In the genomic region with DNA sequence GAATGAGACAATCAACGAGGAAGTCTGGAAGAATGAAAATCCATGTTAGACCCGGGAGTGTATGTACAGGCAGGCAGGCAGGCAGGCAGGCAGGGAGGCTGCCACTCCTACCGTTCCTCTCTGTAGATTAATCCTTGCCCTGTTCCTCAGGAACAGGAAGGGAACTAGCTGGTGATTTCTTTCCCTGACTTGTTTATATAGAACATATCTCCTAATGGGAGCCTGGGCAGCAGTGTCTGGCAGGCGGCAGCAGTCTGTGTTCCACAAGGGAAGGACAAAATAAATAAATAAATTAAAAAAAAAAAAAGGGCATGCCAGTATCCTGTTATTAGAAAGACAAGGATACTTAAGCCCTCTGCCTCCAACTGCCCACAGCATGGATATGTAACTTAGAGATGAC, we compare ENCODE assay signal across 13 mouse cellular contexts. TPM values are rescaled to one million over a fixed set of nuclear protein-coding genes. Genes with fewer than 3 reads are reported as not detected.
A peak's percentile ranks its signal among the peaks of the same experiment; 100 is the strongest.
DNase-seq lines count a peak whose midpoint lies in the region; ATAC-seq lines count a peak whose summit lies in the region.
"Had no signal": no experiment of that assay in that cellular context is flagged by ENCODE, and none has a peak within 500 bp of the region (broad histone marks: within the 10 kb centered on the region; RNA-seq: fewer than 3 reads in every experiment).

No protein-coding gene starts in this region.

- H3K27ac ChIP-seq in heart, embryonic 10.5 days = peak overlapping the region; percentile 78
- H3K27ac ChIP-seq in kidney, embryonic 16.5 days (ENCODE audit: low read length) = peak overlapping the region; percentile 1; the same call in 1 of the 2 replicates
- H3K27ac ChIP-seq in intestine, embryonic 15.5 days = peak overlapping the region; percentile 45; the same call in 1 of the 2 replicates
- H3K27ac ChIP-seq: embryonic facial prominence, embryonic 15.5 days; neural tube, embryonic 12.5 days had no signal

- no peaks in the 10 kb centered on the region for H3K9me3 ChIP-seq in heart, embryonic 10.5 days
- no peaks in the 10 kb centered on the region for H3K9me3 ChIP-seq in kidney, embryonic 16.5 days (ENCODE audit: low read length)
- H3K9me3 ChIP-seq in intestine, embryonic 15.5 days = no peaks in the 10 kb centered on the region
- H3K9me3 ChIP-seq: embryonic facial prominence, embryonic 15.5 days; neural tube, embryonic 12.5 days had no signal

- intact Hi-C loops in left cerebral cortex, postnatal 36 days (cut with DNase I) = no loop called here

- DNase-seq in heart, embryonic 10.5 days (ENCODE audit: low spot score) = no peak
- DNase-seq in heart, adult 9 months (ENCODE audit: low spot score in 2 of 2) = no peak
- DNase-seq in kidney, postnatal 36 days = no peak
- DNase-seq in lung, postnatal 4 days = peak; percentile 18 to 72
- no peak for DNase-seq in urinary bladder, postnatal 10 days (ENCODE audit: low spot score)
- no peak for DNase-seq in left cerebral cortex, postnatal 36 days (ENCODE audit: low spot score in 2 of 2)
- DNase-seq: cerebellum, postnatal 14 days; right cerebral cortex, postnatal 4 days had no signal

- H3K4me2 ChIP-seq in kidney, embryonic 16.5 days (replicated peaks; ENCODE audit: low read depth, low read length) = no peak overlapping the region
- no peak overlapping the region for H3K4me2 ChIP-seq in intestine, embryonic 15.5 days (replicated peaks)
- H3K4me2 ChIP-seq: embryonic facial prominence, embryonic 15.5 days; neural tube, embryonic 12.5 days had no signal

- no peaks in the 10 kb centered on the region for H3K27me3 ChIP-seq in heart, embryonic 10.5 days (ENCODE audit: insufficient read depth, poor library complexity, severe bottlenecking)
- no peaks in the 10 kb centered on the region for H3K27me3 ChIP-seq in kidney, embryonic 16.5 days (ENCODE audit: insufficient read depth, low read length)
- no peaks in the 10 kb centered on the region for H3K27me3 ChIP-seq in intestine, embryonic 15.5 days (replicated peaks)
- H3K27me3 ChIP-seq: embryonic facial prominence, embryonic 15.5 days; neural tube, embryonic 12.5 days had no signal

- ATAC-seq in kidney, embryonic 16.5 days (ENCODE audit: low FRiP score, low TSS enrichment) = no peak
- 0 out of 2 replicates have a peak, but pooled peaks have one; percentile 52 for ATAC-seq in intestine, embryonic 15.5 days
- ATAC-seq: activated CD4-positive, CD25-positive, alpha-beta regulatory T cell, adult 4 months had no signal

- peaks cover 43% of the 10 kb centered on the region for H3K36me3 ChIP-seq in heart, embryonic 10.5 days
- H3K36me3 ChIP-seq in kidney, embryonic 16.5 days (ENCODE audit: insufficient read depth, low read length) = no peaks in the 10 kb centered on the region
- H3K36me3 ChIP-seq in intestine, embryonic 15.5 days = no peaks in the 10 kb centered on the region
- H3K36me3 ChIP-seq: embryonic facial prominence, embryonic 15.5 days had no signal

- H3K9ac ChIP-seq in kidney, embryonic 16.5 days (replicated peaks; ENCODE audit: low read length) = no peak overlapping the region
- H3K9ac ChIP-seq in intestine, embryonic 15.5 days = no peak overlapping the region
- H3K9ac ChIP-seq: embryonic facial prominence, embryonic 15.5 days; neural tube, embryonic 12.5 days had no signal

- 9% methylated on average over 4 of the region's 4 CpGs for WGBS in heart, embryonic 10.5 days
- 14% methylated on average over 4 of the region's 4 CpGs for WGBS in kidney, embryonic 16.5 days
- WGBS in intestine, embryonic 15.5 days = 5% methylated on average over 4 of the region's 4 CpGs

- H3K4me1 ChIP-seq in heart, embryonic 10.5 days = peaks cover 96% of the 10 kb centered on the region
- peaks cover 34% of the 10 kb centered on the region for H3K4me1 ChIP-seq in kidney, embryonic 16.5 days (ENCODE audit: insufficient read depth, low read length)
- peaks cover 35% of the 10 kb centered on the region for H3K4me1 ChIP-seq in intestine, embryonic 15.5 days (replicated peaks)

- H3K4me3 ChIP-seq in heart, embryonic 10.5 days = no peak overlapping the region
- no peak overlapping the region for H3K4me3 ChIP-seq in kidney, embryonic 16.5 days (ENCODE audit: low read length)
- H3K4me3 ChIP-seq in intestine, embryonic 15.5 days (replicated peaks) = no peak overlapping the region
- H3K4me3 ChIP-seq: embryonic facial prominence, embryonic 15.5 days; neural tube, embryonic 12.5 days had no signal

RNA-seq across cellular contexts. Expression of a gene that starts 32.8 kb away (rescaled TPM):
- 59.7 and 60.2 TPM in 2 replicates for polyA plus RNA-seq in heart, embryonic 10.5 days (2016; fragmentation: Nextera tagmentation; extraction: Ambion mirVana)
- polyA plus RNA-seq in kidney, embryonic 16.5 days (2015; fragmentation: Nextera tagmentation; extraction: Ambion mirVana) = 6.0 and 8.6 TPM in 2 replicates
- polyA plus RNA-seq in intestine, embryonic 15.5 days (2015; fragmentation: Nextera tagmentation; extraction: Ambion mirVana) = 7.4 and 7.8 TPM in 2 replicates
- 10 to 100 TPM in 1 of 2 experiments, 1 to 10 TPM in 1; 6.4 to 13.5 TPM for total RNA-seq in left cerebral cortex, postnatal 36 days (2021)

RNA-seq across cellular contexts. Expression of a gene that starts 38.2 kb away (rescaled TPM):
- polyA plus RNA-seq in heart, embryonic 10.5 days (2016; fragmentation: Nextera tagmentation; extraction: Ambion mirVana) = 70.6 and 79.7 TPM in 2 replicates
- polyA plus RNA-seq in kidney, embryonic 16.5 days (2015; fragmentation: Nextera tagmentation; extraction: Ambion mirVana) = 82.0 and 90.0 TPM in 2 replicates
- polyA plus RNA-seq in intestine, embryonic 15.5 days (2015; fragmentation: Nextera tagmentation; extraction: Ambion mirVana) = 57.8 and 71.7 TPM in 2 replicates
- 10 to 100 TPM; 69.2 to 84.8 TPM for total RNA-seq in left cerebral cortex, postnatal 36 days (2021)

Comparison
In these comparisons a context has a peak if more than half of its experiments do, and no peak if none do; other contexts are left out.
1. DNase-seq: peak in lung, postnatal 4 days (2 of 2); none in heart, embryonic 10.5 days (single experiment), heart, adult 9 months (0 of 2), kidney, postnatal 36 days (0 of 2), urinary bladder, postnatal 10 days (single experiment) and left cerebral cortex, postnatal 36 days (0 of 2).
2. H3K27ac ChIP-seq: peak in every context shown above with its lines; median percentile 78 in heart, embryonic 10.5 days; 45 in intestine, embryonic 15.5 days; 1 in kidney, embryonic 16.5 days.